Mouse (Mus musculus) forebrain, embryonic 16.5 days (tissue): ENCODE measurements around the gene Gm20388. TPM values are rescaled to one million over a fixed set of nuclear protein-coding genes. Genes with fewer than 3 reads are reported as not detected.
"Not testable (repeated sequence)": the region's sequence is repeated elsewhere in the genome, so short reads cannot be mapped to it uniquely, and the experiment has no call there.

Experiments used
- ATAC-seq: fragments of 200-750 bp; cut with Nextera tagmentation; 2 replicates; pipeline ENCODE4 v1.8.0; 2017; ENCODE audit warnings: mild to moderate bottlenecking, moderate library complexity
- H3K27ac ChIP-seq: fragments of 300-500 bp; sonication (generic); 2 replicates; pipeline ENCODE4 v1.5.1; 2014; ENCODE audit warnings: low read length, control low read depth
- H3K27me3 ChIP-seq: fragments of 300-500 bp; sonication (generic); replicated peaks from 2 replicates; pipeline ENCODE4 v1.6.1; 2014; ENCODE audit warnings: low read length; ENCODE audit not compliant: control insufficient read depth, insufficient read depth
- H3K36me3 ChIP-seq: fragments of 300-500 bp; sonication (generic); 2 replicates; pipeline ENCODE4 v1.6.1; 2014; ENCODE audit not compliant: control insufficient read depth, insufficient read depth
- H3K4me1 ChIP-seq: fragments of 300-500 bp; sonication (generic); replicated peaks from 2 replicates; pipeline ENCODE4 v1.6.1; 2014; ENCODE audit warnings: low read length; ENCODE audit not compliant: control insufficient read depth, insufficient read depth
- H3K4me2 ChIP-seq: fragments of 300-500 bp; sonication (generic); 2 replicates; pipeline ENCODE4 v1.6.1; 2014; ENCODE audit warnings: mild to moderate bottlenecking, low read length, control low read depth
- H3K4me3 ChIP-seq: fragments of 300-500 bp; sonication (generic); replicated peaks from 2 replicates; pipeline ENCODE4 v1.5.1; 2014; ENCODE audit warnings: mild to moderate bottlenecking, low read length, control low read depth
- H3K9ac ChIP-seq: fragments of 300-500 bp; sonication (generic); replicated peaks from 2 replicates; pipeline ENCODE4 v1.6.1; 2014; ENCODE audit warnings: low read depth, low read length, control low read depth
- H3K9me3 ChIP-seq: fragments of 300-500 bp; sonication (generic); 2 replicates; pipeline ENCODE4 v1.6.1; 2016; ENCODE audit warnings: low read length; ENCODE audit not compliant: control insufficient read depth
- WGBS: fragments of 180-500 bp; shearing (Covaris S2); extraction: QIAGEN DNeasy Blood & Tissue Kit; methylation state at CpG from one replicate; pipeline ENCODE4 v1.1.7; 2014; 5-methylcytosine and 5-hydroxymethylcytosine counted together
- polyA plus RNA-seq: library from polyadenylated mRNA; unstranded; fragments of >200 nt; fragmentation: Nextera tagmentation; extraction: Ambion mirVana; gene quantifications from 2 replicates; pipeline ENCODE4 v1.2.1, GENCODE M21; 2015

The Gm20388 gene
- polyA plus RNA-seq, 1 experiment from 2014 or later = 4.7 TPM

GRCm38 (mm10) chr8:123020084-123020483, 3109.4 kb downstream of the Gm20388 start:
- Histone ChIP-seq H3K9ac (no peak overlapping the region), H3K4me1 (peaks cover 18% of the 10 kb centered on the region), H3K4me3 (no peak overlapping the region), H3K9me3 (no peaks in the 10 kb centered on the region), H3K36me3 (no peaks in the 10 kb centered on the region), H3K4me2 (no peak overlapping the region), H3K27ac (no peak overlapping the region), H3K27me3 (no peaks in the 10 kb centered on the region)
- 79% methylated on average over 2 of the region's 2 CpGs for WGBS
- ATAC-seq = no peak

GRCm38 (mm10) chr8:123020859-123021258, 3110.2 kb downstream of the Gm20388 start:
- H3K4me1 ChIP-seq = peaks cover 18% of the 10 kb centered on the region
- no peaks in the 10 kb centered on the region for H3K36me3 ChIP-seq
- H3K4me2 ChIP-seq = no peak overlapping the region
- H3K4me3 ChIP-seq = no peak overlapping the region
- no peak for ATAC-seq
- no peaks in the 10 kb centered on the region for H3K9me3 ChIP-seq
- no peak overlapping the region for H3K9ac ChIP-seq
- no peaks in the 10 kb centered on the region for H3K27me3 ChIP-seq
- no peak overlapping the region for H3K27ac ChIP-seq
- 78% methylated on average over 2 of the region's 2 CpGs for WGBS

GRCm38 (mm10) chr8:123021259-123021658, 3110.6 kb downstream of the Gm20388 start:
- 54% methylated on average over 1 of the region's 1 CpGs for WGBS
- no peak for ATAC-seq
- no peak overlapping the region for H3K27ac ChIP-seq

GRCm38 (mm10) chr8:123022727-123023126, 3112.1 kb downstream of the Gm20388 start:
- Histone ChIP-seq H3K9ac (no peak overlapping the region), H3K4me1 (peaks cover 18% of the 10 kb centered on the region), H3K27ac (no peak overlapping the region), H3K9me3 (no peaks in the 10 kb centered on the region), H3K4me3 (no peak overlapping the region), H3K27me3 (no peaks in the 10 kb centered on the region), H3K4me2 (no peak overlapping the region), H3K36me3 (no peaks in the 10 kb centered on the region)
- 88% methylated on average over 3 of the region's 3 CpGs for WGBS
- ATAC-seq = no peak

More at GRCm38 (mm10) chr8:123021259-123021658, 3110.6 kb downstream of the Gm20388 start:
- H3K4me1 ChIP-seq = peaks cover 18% of the 10 kb centered on the region
- no peaks in the 10 kb centered on the region for H3K9me3 ChIP-seq
- no peaks in the 10 kb centered on the region for H3K27me3 ChIP-seq
- H3K36me3 ChIP-seq = no peaks in the 10 kb centered on the region
- H3K9ac ChIP-seq = no peak overlapping the region
- no peak overlapping the region for H3K4me3 ChIP-seq
- H3K4me2 ChIP-seq = no peak overlapping the region

GRCm38 (mm10) chr8:123024226-123024625, 3113.6 kb downstream of the Gm20388 start:
- Histone ChIP-seq H3K9ac (no peak overlapping the region), H3K4me3 (no peak overlapping the region), H3K27ac (no peak overlapping the region), H3K4me1 (peaks cover 10% of the 10 kb centered on the region), H3K9me3 (no peaks in the 10 kb centered on the region), H3K27me3 (no peaks in the 10 kb centered on the region), H3K36me3 (no peaks in the 10 kb centered on the region), H3K4me2 (no peak overlapping the region)
- ATAC-seq = no peak
- WGBS = 94% methylated on average over 2 of the region's 2 CpGs

- Histone ChIP-seq H3K9me3 (no peaks in the 10 kb centered on the region), H3K9ac (no peak overlapping the region), H3K36me3 (no peaks in the 10 kb centered on the region), H3K4me2 (no peak overlapping the region), H3K27ac (no peak overlapping the region), H3K27me3 (no peaks in the 10 kb centered on the region), H3K4me1 (peaks cover 1% of the 10 kb centered on the region; the same call in 1 of the 2 replicates), H3K4me3 (no peak overlapping the region)
- WGBS = 86% methylated on average over 3 of the region's 3 CpGs
- ATAC-seq = no peak
These were observed 3115.3 kb downstream of the Gm20388 start for GRCm38 (mm10) chr8:123025951-123026351.

- no peak for ATAC-seq
- no peak overlapping the region for H3K27ac ChIP-seq
- no peaks in the 10 kb centered on the region for H3K27me3 ChIP-seq
- no peak overlapping the region for H3K4me2 ChIP-seq
- no peaks in the 10 kb centered on the region for H3K9me3 ChIP-seq
- no peaks in the 10 kb centered on the region for H3K4me1 ChIP-seq
- WGBS = 93% methylated on average over 8 of the region's 8 CpGs
- no peak overlapping the region for H3K4me3 ChIP-seq
- no peak overlapping the region for H3K9ac ChIP-seq
- H3K36me3 ChIP-seq = no peaks in the 10 kb centered on the region
These were observed 3117.1 kb downstream of the Gm20388 start for GRCm38 (mm10) chr8:123027786-123028185.

GRCm38 (mm10) chr8:123030091-123030490, 3119.4 kb downstream of the Gm20388 start:
- not testable (repeated sequence) for ATAC-seq, H3K36me3 ChIP-seq, H3K9me3 ChIP-seq, H3K4me3 ChIP-seq, H3K4me1 ChIP-seq, H3K27me3 ChIP-seq, H3K4me2 ChIP-seq, H3K27ac ChIP-seq, H3K9ac ChIP-seq
- 77% methylated on average over 5 of the region's 5 CpGs for WGBS

- no peaks in the 10 kb centered on the region for H3K9me3 ChIP-seq
- ATAC-seq = no peak
- no peak overlapping the region for H3K4me2 ChIP-seq
- H3K4me3 ChIP-seq = no peak overlapping the region
- H3K36me3 ChIP-seq = no peaks in the 10 kb centered on the region
- H3K4me1 ChIP-seq = 0 out of 2 replicates have a peak, but pooled peaks cover 2% of the 10 kb centered on the region
- no peak overlapping the region for H3K9ac ChIP-seq
- 86% methylated on average over 7 of the region's 7 CpGs for WGBS
- no peaks in the 10 kb centered on the region for H3K27me3 ChIP-seq
- no peak overlapping the region for H3K27ac ChIP-seq
These were observed 3120.8 kb downstream of the Gm20388 start for GRCm38 (mm10) chr8:123031321-123031978.

GRCm38 (mm10) chr8:123032730-123033129, 3122.1 kb downstream of the Gm20388 start:
- H3K9ac ChIP-seq = no peak overlapping the region
- H3K4me2 ChIP-seq = no peak overlapping the region
- no peaks in the 10 kb centered on the region for H3K36me3 ChIP-seq

More at GRCm38 (mm10) chr8:123032730-123033129, 3122.1 kb downstream of the Gm20388 start:
- ATAC-seq = no peak
- peaks cover 5% of the 10 kb centered on the region for H3K4me1 ChIP-seq
- no peak overlapping the region for H3K4me3 ChIP-seq
- H3K27ac ChIP-seq = no peak overlapping the region
- H3K27me3 ChIP-seq = no peaks in the 10 kb centered on the region
- H3K9me3 ChIP-seq = no peaks in the 10 kb centered on the region
